Comparison of ENCODE assay signal across 23 mouse cellular contexts in genomic region chr7:127096456-127096855, GRCm38 (mm10). TPM values are rescaled to one million over a fixed set of nuclear protein-coding genes. Genes with fewer than 3 reads are reported as not detected.
DNase-seq lines count a peak whose midpoint lies in the region; ATAC-seq and TF ChIP-seq lines count a peak whose summit lies in the region.
"Had no signal": no experiment of that assay in that cellular context is flagged by ENCODE, and none has a peak within 500 bp of the region (broad histone marks: within the 10 kb centered on the region; RNA-seq: fewer than 3 reads in every experiment).

No protein-coding gene starts in this region.

- no peaks in the 10 kb centered on the region for H3K36me3 ChIP-seq in embryonic facial prominence, embryonic 10.5 days (replicated peaks)
- no peaks in the 10 kb centered on the region for H3K36me3 ChIP-seq in embryonic facial prominence, embryonic 13.5 days
- no peaks in the 10 kb centered on the region for H3K36me3 ChIP-seq in embryonic facial prominence, embryonic 15.5 days
- H3K36me3 ChIP-seq: forebrain, embryonic 15.5 days had no signal

- no peaks in the 10 kb centered on the region for H3K9me3 ChIP-seq in embryonic facial prominence, embryonic 10.5 days
- no peaks in the 10 kb centered on the region for H3K9me3 ChIP-seq in embryonic facial prominence, embryonic 13.5 days
- no peaks in the 10 kb centered on the region for H3K9me3 ChIP-seq in embryonic facial prominence, embryonic 15.5 days (replicated peaks)
- H3K9me3 ChIP-seq: forebrain, embryonic 13.5 days; forebrain, embryonic 15.5 days had no signal

- H3K4me2 ChIP-seq in embryonic facial prominence, embryonic 13.5 days: peak overlapping the region; percentile 42
- peak overlapping the region; percentile 8 for H3K4me2 ChIP-seq in embryonic facial prominence, embryonic 15.5 days (replicated peaks)
- H3K4me2 ChIP-seq: forebrain, embryonic 13.5 days; forebrain, embryonic 15.5 days had no signal

- DNase-seq in left cerebral cortex, adult 2 months (ENCODE audit: extremely low spot score in 1 of 2, low spot score in 2 of 2): no peak
- no peak for DNase-seq in left cerebral cortex, postnatal 10 days (ENCODE audit: extremely low spot score in 1 of 2, low spot score in 2 of 2)
- DNase-seq in embryonic facial prominence, embryonic 10.5 days (ENCODE audit: low spot score): peak; percentile 10
- no peak for DNase-seq in cerebellum, postnatal 14 days
- no peak for DNase-seq in retina, postnatal 1 day
- no peak for DNase-seq in neural tube, embryonic 10.5 days (ENCODE audit: extremely low spot score, low spot score)
- DNase-seq: adrenal gland, adult 2 months; adrenal gland, postnatal 10 days; adrenal gland, postnatal 25 days; cerebellum, adult 11 months; cerebellum, adult 18-20 months; cerebellum, adult 8-10 months; cerebellum, adult 9-11 months; cerebellum, postnatal 25 days; embryo, embryonic 11 days; forebrain, postnatal 0 days had no signal

- no peaks in the 10 kb centered on the region for H3K27me3 ChIP-seq in embryonic facial prominence, embryonic 10.5 days (replicated peaks; ENCODE audit: low read depth, poor library complexity, severe bottlenecking)
- no peaks in the 10 kb centered on the region for H3K27me3 ChIP-seq in embryonic facial prominence, embryonic 13.5 days
- no peaks in the 10 kb centered on the region for H3K27me3 ChIP-seq in embryonic facial prominence, embryonic 15.5 days
- H3K27me3 ChIP-seq: forebrain, embryonic 13.5 days; forebrain, embryonic 15.5 days had no signal

- H3K4me1 ChIP-seq in embryonic facial prominence, embryonic 10.5 days: peaks cover 17% of the 10 kb centered on the region
- peaks cover 25% of the 10 kb centered on the region for H3K4me1 ChIP-seq in embryonic facial prominence, embryonic 13.5 days
- peaks cover 18% of the 10 kb centered on the region for H3K4me1 ChIP-seq in embryonic facial prominence, embryonic 15.5 days
- H3K4me1 ChIP-seq: forebrain, embryonic 13.5 days; forebrain, embryonic 15.5 days had no signal

- ATAC-seq in embryonic facial prominence, embryonic 13.5 days (ENCODE audit: insufficient number of reproducible peaks, insufficient read depth, low FRiP score, low TSS enrichment, low read depth): no peak
- peak; percentile 63 for ATAC-seq in embryonic facial prominence, embryonic 15.5 days (ENCODE audit: insufficient number of reproducible peaks, low FRiP score, low TSS enrichment, low read depth)
- ATAC-seq: forebrain, embryonic 13.5 days; forebrain, embryonic 15.5 days; forebrain, postnatal 0 days had no signal

- H3K9ac ChIP-seq in embryonic facial prominence, embryonic 13.5 days: no peak overlapping the region
- no peak overlapping the region for H3K9ac ChIP-seq in embryonic facial prominence, embryonic 15.5 days
- H3K9ac ChIP-seq: forebrain, embryonic 13.5 days; forebrain, embryonic 15.5 days; forebrain, postnatal 0 days had no signal

- WGBS in embryonic facial prominence, embryonic 10.5 days: 66% methylated on average over 7 of the region's 7 CpGs
- 35% methylated on average over 7 of the region's 7 CpGs for WGBS in embryonic facial prominence, embryonic 13.5 days
- WGBS in embryonic facial prominence, embryonic 15.5 days: 40% methylated on average over 7 of the region's 7 CpGs

- H3K4me3 ChIP-seq in left cerebral cortex, adult 2 months: no peak overlapping the region
- no peak overlapping the region for H3K4me3 ChIP-seq in embryonic facial prominence, embryonic 10.5 days
- H3K4me3 ChIP-seq in embryonic facial prominence, embryonic 13.5 days: no peak overlapping the region
- H3K4me3 ChIP-seq in embryonic facial prominence, embryonic 15.5 days (replicated peaks): no peak overlapping the region
- H3K4me3 ChIP-seq: forebrain, embryonic 13.5 days; forebrain, embryonic 15.5 days had no signal

- TF ChIP-seq CTCF in left cerebral cortex, adult 2 months (IDR thresholded peaks at IDR 0.05): no peak

- H3K27ac ChIP-seq in left cerebral cortex, adult 2 months: peak overlapping the region; percentile 24; the same call in 1 of the 2 replicates
- H3K27ac ChIP-seq in embryonic facial prominence, embryonic 10.5 days (replicated peaks): no peak overlapping the region
- H3K27ac ChIP-seq in embryonic facial prominence, embryonic 13.5 days: peak overlapping the region; percentile 90
- H3K27ac ChIP-seq in embryonic facial prominence, embryonic 15.5 days (replicated peaks): peak overlapping the region; percentile 79
- H3K27ac ChIP-seq: forebrain, embryonic 13.5 days; forebrain, embryonic 15.5 days had no signal

- intact Hi-C loops in left cerebral cortex, adult 2 months (cut with DNase I): no loop called here
- intact Hi-C loops in left cerebral cortex, postnatal 10 days (cut with DNase I): no loop called here

RNA-seq across cellular contexts. Expression of gene AI467606, which starts 5.3 kb away (rescaled TPM):
- total RNA-seq in left cerebral cortex, adult 2 months (2021): 1 to 10 TPM; 1.2 TPM
- total RNA-seq in left cerebral cortex, postnatal 10 days (2021): 1 to 10 TPM; 1.4 to 2.1 TPM
- polyA plus RNA-seq in embryonic facial prominence, embryonic 10.5 days (2016; fragmentation: Nextera tagmentation; extraction: Ambion mirVana): 0.54 and 1.4 TPM in 2 replicates
- polyA plus RNA-seq in embryonic facial prominence, embryonic 13.5 days (2015; fragmentation: Nextera tagmentation; extraction: Ambion mirVana): 1.8 and 2.0 TPM in 2 replicates
- polyA plus RNA-seq in embryonic facial prominence, embryonic 15.5 days (2015; fragmentation: Nextera tagmentation; extraction: Ambion mirVana): 4.8 and 6.3 TPM in 2 replicates

RNA-seq across cellular contexts. Expression of gene Zg16, which starts 9.3 kb away (rescaled TPM):
- not detected for total RNA-seq in left cerebral cortex, adult 2 months (2021)
- total RNA-seq in left cerebral cortex, postnatal 10 days (2021): not detected
- polyA plus RNA-seq in embryonic facial prominence, embryonic 10.5 days (2016; fragmentation: Nextera tagmentation; extraction: Ambion mirVana): not detected in 2 replicates
- polyA plus RNA-seq in embryonic facial prominence, embryonic 13.5 days (2015; fragmentation: Nextera tagmentation; extraction: Ambion mirVana): 15.5 TPM in 1 of 2 replicates, not detected in the other
- polyA plus RNA-seq in embryonic facial prominence, embryonic 15.5 days (2015; fragmentation: Nextera tagmentation; extraction: Ambion mirVana): not detected in 2 replicates
- total RNA-seq: adrenal gland, adult 2 months; adrenal gland, postnatal 25 days; ES-E14; forebrain, postnatal 0 days had no signal
- polyA plus RNA-seq: C2C12; forebrain, embryonic 11.5 days; forebrain, embryonic 13.5 days; forebrain, embryonic 15.5 days; forebrain, postnatal 0 days had no signal

RNA-seq across cellular contexts. Expression of gene Qprt, which starts 25.6 kb away (rescaled TPM):
- under 1 TPM; 0.28 to 0.32 TPM for total RNA-seq in left cerebral cortex, adult 2 months (2021)
- total RNA-seq in left cerebral cortex, postnatal 10 days (2021): under 1 TPM in 1 of 2 experiments, not detected in 1; 0.22 TPM
- polyA plus RNA-seq in embryonic facial prominence, embryonic 10.5 days (2016; fragmentation: Nextera tagmentation; extraction: Ambion mirVana): 3.7 and 4.1 TPM in 2 replicates
- 1.1 and 1.2 TPM in 2 replicates for polyA plus RNA-seq in embryonic facial prominence, embryonic 13.5 days (2015; fragmentation: Nextera tagmentation; extraction: Ambion mirVana)
- polyA plus RNA-seq in embryonic facial prominence, embryonic 15.5 days (2015; fragmentation: Nextera tagmentation; extraction: Ambion mirVana): 2.0 and 3.3 TPM in 2 replicates
- polyA plus RNA-seq: C2C12 had no signal

RNA-seq across cellular contexts. Expression of gene Spn, which starts 41.2 kb away (rescaled TPM):
- under 1 TPM; 0.18 to 0.23 TPM for total RNA-seq in left cerebral cortex, adult 2 months (2021)
- under 1 TPM; 0.11 to 0.12 TPM for total RNA-seq in left cerebral cortex, postnatal 10 days (2021)
- polyA plus RNA-seq in embryonic facial prominence, embryonic 10.5 days (2016; fragmentation: Nextera tagmentation; extraction: Ambion mirVana): 0.04 and 0.09 TPM in 2 replicates
- polyA plus RNA-seq in embryonic facial prominence, embryonic 13.5 days (2015; fragmentation: Nextera tagmentation; extraction: Ambion mirVana): 0.15 and 0.25 TPM in 2 replicates
- polyA plus RNA-seq in embryonic facial prominence, embryonic 15.5 days (2015; fragmentation: Nextera tagmentation; extraction: Ambion mirVana): 0.61 and 0.67 TPM in 2 replicates
- polyA plus RNA-seq: forebrain, embryonic 15.5 days had no signal

RNA-seq across cellular contexts. Expression of gene Kif22, which starts 54.2 kb away (rescaled TPM):
- 1 to 10 TPM; 4.4 to 9.7 TPM for total RNA-seq in left cerebral cortex, adult 2 months (2021)
- 1 to 10 TPM; 8.8 to 9.8 TPM for total RNA-seq in left cerebral cortex, postnatal 10 days (2021)
- 200 and 207 TPM in 2 replicates for polyA plus RNA-seq in embryonic facial prominence, embryonic 10.5 days (2016; fragmentation: Nextera tagmentation; extraction: Ambion mirVana)
- polyA plus RNA-seq in embryonic facial prominence, embryonic 13.5 days (2015; fragmentation: Nextera tagmentation; extraction: Ambion mirVana): 99.4 and 124 TPM in 2 replicates
- 87.5 and 90.6 TPM in 2 replicates for polyA plus RNA-seq in embryonic facial prominence, embryonic 15.5 days (2015; fragmentation: Nextera tagmentation; extraction: Ambion mirVana)
